Comparison of ENCODE assay signal across 9 mouse cellular contexts in the genomic region with DNA sequence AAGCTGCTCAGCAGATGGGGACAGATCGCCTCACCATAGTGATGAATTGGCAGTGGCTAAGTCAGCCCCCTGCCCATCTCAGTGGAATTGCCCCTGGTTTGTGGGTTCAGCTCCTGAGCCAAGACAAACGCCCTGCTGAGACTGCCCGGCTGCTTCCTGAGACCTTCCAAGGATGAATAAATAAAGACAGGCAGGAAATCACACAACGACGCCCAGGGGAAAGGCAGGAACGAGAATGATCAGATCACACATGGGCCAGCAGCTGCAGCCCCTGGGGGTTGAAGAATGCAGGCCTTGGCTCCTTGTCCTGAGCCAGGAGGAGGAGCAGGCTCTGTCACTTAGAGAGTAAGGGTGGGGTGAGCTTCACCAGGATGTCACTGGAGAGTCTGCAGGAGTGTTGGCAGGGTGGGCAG. TPM values are rescaled to one million over a fixed set of nuclear protein-coding genes. Genes with fewer than 3 reads are reported as not detected.
A peak's percentile ranks its signal among the peaks of the same experiment; 100 is the strongest.
DNase-seq lines count a peak whose midpoint lies in the region; ATAC-seq lines count a peak whose summit lies in the region.
"Had no signal": no experiment of that assay in that cellular context is flagged by ENCODE, and none has a peak within 500 bp of the region (broad histone marks: within the 10 kb centered on the region; RNA-seq: fewer than 3 reads in every experiment).

No protein-coding gene starts in this region.

- no peak overlapping the region for H3K4me2 ChIP-seq in liver, embryonic 11.5 days
- no peak overlapping the region for H3K4me2 ChIP-seq in neural tube, embryonic 14.5 days (ENCODE audit: low read depth, low read length)

- H3K9ac ChIP-seq in liver, embryonic 11.5 days (ENCODE audit: low read depth, low read length), result 0 out of 2 replicates have a peak overlapping the region, but pooled peaks have one; percentile 30
- H3K9ac ChIP-seq in neural tube, embryonic 14.5 days (replicated peaks; ENCODE audit: low read depth, low read length), result no peak overlapping the region

- H3K9me3 ChIP-seq in liver, embryonic 11.5 days (ENCODE audit: control insufficient read depth, low read length), result no peaks in the 10 kb centered on the region
- H3K9me3 ChIP-seq in neural tube, embryonic 14.5 days (ENCODE audit: control insufficient read depth, low read length), result no peaks in the 10 kb centered on the region

- no peak overlapping the region for H3K4me3 ChIP-seq in liver, embryonic 11.5 days (ENCODE audit: low read depth, low read length)
- no peak overlapping the region for H3K4me3 ChIP-seq in neural tube, embryonic 14.5 days (ENCODE audit: low read depth, low read length)
- H3K4me3 ChIP-seq: left cerebral cortex, adult 2 months had no signal

- H3K27me3 ChIP-seq in liver, embryonic 11.5 days (replicated peaks; ENCODE audit: control insufficient read depth, insufficient read depth, low read length), result no peaks in the 10 kb centered on the region
- no peaks in the 10 kb centered on the region for H3K27me3 ChIP-seq in neural tube, embryonic 14.5 days (ENCODE audit: control insufficient read depth, insufficient read depth, low read length)

- peak; percentile 59 for DNase-seq in adrenal gland, postnatal 14 days
- DNase-seq in adrenal gland, postnatal 4 days (ENCODE audit: low spot score in 2 of 2), result no peak
- no peak for DNase-seq in liver, embryonic 11.5 days (ENCODE audit: low spot score)
- DNase-seq in liver, result no peak
- DNase-seq in kidney, postnatal 10 days, result peak; percentile 68
- DNase-seq in right cerebral cortex, postnatal 10 days (ENCODE audit: low spot score in 2 of 2), result no peak
- DNase-seq in frontal cortex, adult 2 months (ENCODE audit: extremely low spot score in 1 of 2, low spot score in 1 of 2), result no peak

- WGBS in liver, embryonic 11.5 days, result 58% methylated on average over 6 of the region's 6 CpGs
- WGBS in neural tube, embryonic 14.5 days, result 9% methylated on average over 6 of the region's 6 CpGs

- H3K27ac ChIP-seq in liver, embryonic 11.5 days (ENCODE audit: low read depth, low read length), result no peak overlapping the region
- H3K27ac ChIP-seq in neural tube, embryonic 14.5 days (ENCODE audit: low read depth, low read length), result peak overlapping the region; percentile 62; the same call in 1 of the 2 replicates

- H3K4me1 ChIP-seq in liver, embryonic 11.5 days (replicated peaks; ENCODE audit: control insufficient read depth, insufficient read depth, low read length), result peaks cover 7% of the 10 kb centered on the region
- H3K4me1 ChIP-seq in neural tube, embryonic 14.5 days (ENCODE audit: control insufficient read depth, insufficient read depth, low read length), result peaks cover 18% of the 10 kb centered on the region

- H3K36me3 ChIP-seq in liver, embryonic 11.5 days (ENCODE audit: control insufficient read depth, insufficient read depth, low read length), result peaks cover 2% of the 10 kb centered on the region; the same call in 1 of the 2 replicates
- H3K36me3 ChIP-seq in neural tube, embryonic 14.5 days (ENCODE audit: control insufficient read depth, insufficient read depth, low read length), result no peaks in the 10 kb centered on the region

- no peak for ATAC-seq in liver, embryonic 11.5 days (replicated peaks; ENCODE audit: low FRiP score)
- no peak for ATAC-seq in neural tube, embryonic 14.5 days (ENCODE audit: low read depth)

RNA-seq across cellular contexts. Expression of gene Cebpg, which starts 21.2 kb away (rescaled TPM):
- 52.4 and 53.7 TPM in 2 replicates for total RNA-seq in adrenal gland, postnatal 14 days (2021)
- total RNA-seq in adrenal gland, postnatal 4 days (2021), result 10 to 100 TPM; 32.1 to 33.9 TPM
- 25.6 and 26.2 TPM in 2 replicates for polyA plus RNA-seq in liver, embryonic 11.5 days (2014; fragmentation: Nextera tagmentation; extraction: Ambion mirVana)
- polyA plus RNA-seq in neural tube, embryonic 14.5 days (2014; fragmentation: Nextera tagmentation; extraction: Ambion mirVana), result 27.2 and 32.4 TPM in 2 replicates
- 21.2 and 25.4 TPM in 2 replicates for polyA plus RNA-seq in frontal cortex, adult 2 months (2012; rRNA removed)

Comparison
In these comparisons a context has a peak if more than half of its experiments do, and no peak if none do; other contexts are left out.
1. DNase-seq: peak in adrenal gland, postnatal 14 days (single experiment) and kidney, postnatal 10 days (single experiment); none in adrenal gland, postnatal 4 days (0 of 2), liver, embryonic 11.5 days (single experiment), liver (single experiment), right cerebral cortex, postnatal 10 days (0 of 2) and frontal cortex, adult 2 months (0 of 2).